Mouse (Mus musculus): ENCODE results near the gene Adh6b.

The Adh6b gene

DNA sequence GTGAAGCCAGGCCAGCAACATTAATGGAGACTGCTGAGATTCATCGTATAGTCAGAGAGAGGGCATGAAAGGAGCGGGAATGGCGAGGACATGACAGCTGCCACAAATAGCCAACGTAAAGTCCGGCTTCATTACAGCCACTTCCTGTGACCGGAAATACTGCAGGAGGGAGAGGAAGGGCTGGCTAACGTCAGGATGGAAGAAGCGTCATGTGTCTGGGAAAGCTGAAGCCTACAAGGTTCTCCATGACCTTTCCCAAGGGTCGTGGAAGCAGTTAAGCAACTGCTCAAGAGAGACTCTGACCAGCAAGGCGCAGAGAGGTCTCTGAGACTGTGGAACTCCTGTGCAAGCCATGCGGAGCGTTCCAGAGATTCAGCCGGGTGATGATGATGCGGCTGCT, at the start of gene Adh6b:
Gene Adh6b (plus strand): TSS at position 305 of the 400 bp plus-strand sequence.
- no peak for DNase-seq

DNA sequence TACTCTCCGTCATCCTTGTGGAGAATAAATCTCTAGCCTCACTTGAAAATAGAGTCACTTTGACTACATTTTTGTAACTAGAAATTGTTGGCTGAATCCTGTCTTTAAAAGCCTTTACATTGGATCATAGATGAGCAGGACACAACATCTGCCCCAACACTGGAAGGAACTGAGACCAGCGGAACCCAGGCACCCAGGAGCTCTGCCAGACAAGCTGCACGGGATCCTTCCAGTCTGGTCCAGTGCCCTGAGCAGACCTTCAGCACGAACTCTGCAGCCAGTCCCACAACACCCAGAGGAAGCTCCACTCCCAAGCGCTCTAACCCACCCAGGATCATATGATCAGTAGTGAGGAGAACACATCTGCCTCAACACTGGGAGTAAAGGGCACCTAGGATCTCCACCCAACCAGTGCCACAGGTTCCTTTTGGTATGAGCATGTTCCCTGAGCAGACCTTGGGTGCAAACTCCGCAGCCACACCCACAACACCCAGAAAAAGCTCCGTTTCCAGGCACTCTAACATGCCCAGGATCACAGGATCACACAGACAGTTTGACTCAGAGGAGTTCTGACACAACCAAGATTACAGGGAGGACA, 48.2 kb upstream of the Adh6b start:
- no peak for DNase-seq

DNA sequence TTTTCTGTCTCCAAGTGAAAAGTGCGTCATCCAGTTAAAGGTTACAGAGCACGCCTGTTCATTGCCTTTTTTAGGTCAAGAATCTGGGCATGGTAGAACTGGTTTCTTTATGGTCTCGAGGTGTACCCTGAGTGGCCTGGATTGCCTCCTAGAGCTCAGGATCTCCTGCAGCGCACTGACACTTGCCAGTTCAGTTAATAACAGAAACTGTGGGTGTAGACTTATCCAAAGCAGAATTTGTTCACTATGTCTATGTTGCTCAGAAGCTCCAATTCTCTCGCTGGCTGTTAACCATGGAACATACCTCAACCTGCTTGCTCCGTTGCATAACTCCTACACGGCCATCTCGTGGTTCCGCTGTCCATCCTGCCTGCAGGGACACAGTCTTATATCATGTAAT, 41.4 kb upstream of the Adh6b start:
- DNase-seq: no peak

DNA sequence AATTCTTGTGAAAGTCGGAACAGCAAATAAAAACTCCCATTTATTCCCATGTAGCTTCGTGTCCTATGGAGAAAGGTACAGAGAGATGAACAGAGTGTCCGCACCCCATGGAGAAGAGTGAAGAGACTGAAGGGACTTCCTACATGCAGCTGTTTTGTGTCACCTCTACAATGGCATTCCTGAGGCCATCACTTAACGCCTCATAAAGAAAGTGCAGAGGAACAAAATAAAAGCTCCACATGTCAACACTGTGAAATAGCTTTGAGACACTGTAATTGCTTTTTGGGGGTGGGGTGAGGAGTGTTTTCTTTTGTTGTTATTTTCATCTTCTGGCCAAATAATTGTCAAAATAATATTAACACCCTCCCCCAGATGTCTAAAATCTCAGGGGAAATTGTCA, 38.9 kb upstream of the Adh6b start:
- DNase-seq: no peak

DNA sequence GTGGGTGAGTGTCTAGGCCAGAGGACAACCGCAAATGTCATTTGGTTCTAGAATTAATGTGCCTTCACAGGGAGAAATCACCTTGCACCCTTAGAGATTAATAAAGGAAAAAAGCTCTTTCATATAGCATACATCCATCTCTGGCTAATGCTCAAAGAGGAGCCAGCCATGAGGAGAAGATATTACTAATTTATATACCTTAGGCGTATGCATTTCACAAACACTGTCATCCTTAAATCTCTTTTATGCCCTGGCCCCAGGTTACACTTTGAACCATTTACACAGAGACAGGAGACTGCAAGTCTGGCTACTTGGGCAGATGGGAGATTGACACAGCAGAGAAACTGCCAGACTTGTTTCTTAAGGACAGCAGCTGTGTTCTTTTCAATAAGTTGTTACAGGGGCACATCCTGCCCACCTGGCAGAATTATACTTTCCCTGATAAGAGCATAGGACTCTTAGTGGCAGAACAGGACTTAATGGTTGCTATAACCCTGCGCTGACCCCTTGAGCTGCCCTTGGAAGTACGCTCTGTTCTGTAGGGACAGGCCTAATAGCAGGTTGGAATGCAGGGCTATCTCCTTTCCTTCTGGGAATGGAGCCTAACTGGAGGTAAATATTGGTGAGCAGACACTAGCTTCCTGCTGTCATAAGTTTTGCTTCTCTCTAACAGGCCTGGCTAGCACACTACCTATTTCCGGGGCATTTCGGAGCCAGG, 37.6 kb upstream of the Adh6b start:
- DNase-seq: no peak

DNA sequence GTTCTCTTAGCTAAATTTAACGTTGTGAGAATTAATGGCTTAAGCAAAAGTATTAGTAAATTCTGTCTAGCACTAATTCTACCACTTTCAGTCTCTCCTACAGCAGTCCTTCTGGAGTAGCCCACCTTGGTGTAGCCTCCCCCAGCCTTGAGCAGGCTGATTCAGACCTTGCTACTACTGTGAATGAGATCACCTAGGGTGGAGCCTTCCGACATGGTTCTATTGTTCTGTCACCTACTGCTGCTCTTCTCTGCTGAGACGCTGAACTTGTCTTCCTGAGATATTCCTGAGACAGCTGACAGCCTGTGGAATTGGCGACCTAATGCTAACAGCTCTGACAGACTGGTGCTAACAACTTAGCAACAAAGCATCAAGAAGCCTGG, 37.1 kb upstream of the Adh6b start:
- DNase-seq: no peak

DNA sequence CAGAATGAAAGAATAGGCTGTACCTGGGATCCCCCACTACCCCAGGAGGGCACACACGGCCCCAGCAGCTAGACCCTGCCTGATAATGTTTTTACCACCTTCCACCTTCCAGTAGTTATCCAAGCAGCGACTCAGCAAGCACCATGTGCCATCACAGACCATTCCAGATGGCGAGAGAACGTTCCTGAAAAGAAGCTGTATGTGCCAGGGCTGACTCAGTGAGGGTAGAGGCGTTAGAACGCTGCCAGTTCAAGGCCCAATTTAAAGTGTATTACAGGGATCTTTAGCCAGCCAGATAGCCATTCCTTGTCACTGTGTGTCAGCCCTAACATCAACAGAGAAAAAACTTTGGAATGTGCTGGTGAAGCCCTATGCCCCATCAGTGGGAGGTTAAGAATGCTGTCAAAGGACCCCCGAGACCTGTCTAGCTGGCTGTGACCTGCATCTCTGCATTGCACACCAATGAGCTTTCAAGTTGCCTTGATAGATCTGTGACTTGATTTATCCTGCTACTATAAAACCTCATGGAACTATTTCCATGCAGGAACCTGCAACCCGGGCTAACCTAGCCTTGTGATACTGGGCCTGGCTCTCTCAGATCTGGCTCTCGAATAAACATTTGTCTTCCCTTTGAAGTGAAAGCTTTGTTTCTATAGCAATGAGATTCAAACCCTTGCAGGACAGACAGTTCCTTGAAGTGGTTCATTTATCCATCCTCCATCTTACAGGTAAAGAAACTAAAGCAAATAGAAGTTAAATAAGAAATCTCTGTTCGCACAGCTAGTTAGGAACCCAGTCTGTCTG, 35.9 kb upstream of the Adh6b start:
- no peak for DNase-seq

DNA sequence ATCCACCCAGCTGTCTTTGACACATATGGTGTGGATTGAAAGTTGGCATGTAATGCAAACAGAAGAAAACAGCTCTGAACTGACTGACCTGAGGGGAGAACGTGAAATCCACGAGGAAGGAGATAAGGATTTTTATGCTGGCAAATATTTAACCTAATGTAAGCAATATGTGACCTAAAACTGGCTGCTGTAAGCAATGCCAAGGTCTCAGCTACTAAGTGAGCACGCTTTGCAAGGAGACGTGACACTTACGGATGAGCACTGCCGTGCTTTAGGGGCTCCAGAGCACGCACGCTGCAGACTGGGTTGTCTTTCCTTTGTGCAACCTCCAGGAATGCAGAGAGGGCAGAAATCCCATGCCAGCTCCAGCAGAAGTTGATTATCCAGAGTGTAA, 35.3 kb upstream of the Adh6b start:
- no peak for DNase-seq

DNA sequence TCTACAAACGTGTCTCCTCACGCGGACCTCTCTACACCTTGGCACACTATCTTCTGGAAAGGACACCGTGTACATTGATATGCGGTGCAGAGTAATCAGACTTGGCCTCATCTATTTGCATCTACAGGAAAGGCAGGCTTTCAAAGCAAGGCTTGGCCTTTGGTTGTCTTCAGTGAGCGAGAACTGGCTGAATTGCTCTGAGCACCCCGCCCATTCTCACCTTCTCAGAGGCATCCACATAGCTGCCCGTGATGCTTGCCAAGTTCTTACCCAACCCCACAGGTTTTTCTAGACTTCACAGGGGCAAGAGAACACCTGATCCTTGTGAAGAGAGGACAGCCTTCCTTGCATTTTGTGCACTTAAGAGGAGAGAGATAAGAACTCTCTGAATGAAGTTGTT, 31.7 kb upstream of the Adh6b start:
- DNase-seq: no peak

DNA sequence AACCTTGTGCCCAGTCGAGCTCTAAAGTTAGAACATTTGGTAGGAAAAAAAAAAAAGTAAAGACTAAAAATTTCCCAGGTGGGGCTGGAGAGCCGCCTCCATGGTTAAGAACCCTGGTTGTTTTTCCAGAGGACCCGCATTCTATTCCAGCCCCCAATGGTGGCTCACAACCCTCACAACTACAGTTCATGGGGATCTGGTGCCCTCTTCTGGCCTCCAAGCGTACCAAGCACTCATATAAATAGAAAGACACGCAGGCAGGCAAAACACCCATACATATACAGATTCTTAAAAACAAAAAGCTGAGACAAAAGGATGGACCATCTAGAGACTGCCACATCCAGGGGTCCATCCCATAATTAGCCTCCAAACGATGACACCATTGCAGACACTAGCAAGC, 30.6 kb upstream of the Adh6b start:
- no peak for DNase-seq

DNA sequence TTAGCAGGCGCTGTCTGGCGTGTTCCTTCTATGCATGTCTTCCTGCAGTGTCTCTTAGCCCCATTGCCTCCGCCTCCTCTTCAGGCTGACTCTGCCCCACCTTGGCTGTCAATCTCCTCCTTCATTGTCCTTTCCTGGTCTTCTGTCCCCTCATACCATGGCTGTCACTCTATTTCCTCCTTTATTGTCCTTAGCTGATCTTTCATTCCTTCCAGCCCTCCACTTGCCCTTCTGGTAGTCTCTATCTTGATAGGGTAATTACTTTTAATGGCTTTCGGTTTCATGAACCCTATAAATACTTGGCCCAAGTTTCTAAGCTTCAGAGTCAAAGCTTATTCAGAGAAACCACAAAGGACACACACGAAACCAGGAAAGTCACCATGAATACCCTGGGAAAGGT, 28.6 kb upstream of the Adh6b start, which contains the start of gene Adh6a:
Gene Adh6a (plus strand): TSS at position 322 of the 400 bp plus-strand sequence.
- no peak for DNase-seq

DNA sequence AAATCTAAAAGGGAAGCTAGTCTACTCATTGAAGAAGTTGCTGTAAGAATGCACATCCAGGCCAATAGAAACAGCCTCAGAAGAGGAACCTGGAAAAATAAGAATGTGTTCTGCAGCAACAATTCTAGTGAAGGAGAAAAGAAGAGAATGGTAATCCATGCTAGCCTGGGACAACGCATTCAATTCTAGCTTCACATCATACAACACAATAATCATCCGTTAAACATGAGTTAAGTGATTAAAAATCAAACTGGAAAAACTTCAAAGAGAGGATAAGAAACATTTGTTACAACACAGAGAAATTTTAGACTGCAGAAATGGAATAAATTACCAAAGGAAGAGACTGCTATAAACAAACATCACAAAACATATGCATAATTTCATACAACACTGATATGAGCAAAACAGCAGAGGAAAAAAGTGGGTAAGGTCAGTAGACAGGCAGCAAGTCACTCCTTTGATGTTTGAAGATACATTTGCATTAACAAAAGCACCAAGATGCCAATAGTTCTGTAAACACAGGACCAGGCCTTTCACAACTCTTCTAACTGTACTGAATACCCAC, 24.6 kb upstream of the Adh6b start:
- no peak for DNase-seq

DNA sequence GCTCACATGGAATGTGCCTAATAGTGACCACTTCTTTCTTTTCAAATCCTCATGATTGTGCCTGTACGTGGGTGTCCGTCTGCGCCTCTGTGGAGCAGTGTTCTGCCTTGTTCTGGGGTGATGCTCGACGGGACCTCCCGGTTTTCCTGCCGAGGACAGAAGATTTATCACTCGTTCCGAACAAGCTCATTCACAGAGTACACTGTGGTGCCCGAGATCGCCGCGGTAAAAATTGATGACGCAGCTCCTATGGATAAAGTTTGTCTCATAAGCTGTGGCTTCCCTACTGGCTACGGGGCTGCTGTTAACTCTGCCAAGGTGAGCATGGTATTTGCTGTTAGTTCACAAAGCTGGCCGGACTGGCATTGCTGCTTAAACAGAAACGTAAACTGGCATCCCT, 16.6 kb upstream of the Adh6b start:
- DNase-seq: no peak

DNA sequence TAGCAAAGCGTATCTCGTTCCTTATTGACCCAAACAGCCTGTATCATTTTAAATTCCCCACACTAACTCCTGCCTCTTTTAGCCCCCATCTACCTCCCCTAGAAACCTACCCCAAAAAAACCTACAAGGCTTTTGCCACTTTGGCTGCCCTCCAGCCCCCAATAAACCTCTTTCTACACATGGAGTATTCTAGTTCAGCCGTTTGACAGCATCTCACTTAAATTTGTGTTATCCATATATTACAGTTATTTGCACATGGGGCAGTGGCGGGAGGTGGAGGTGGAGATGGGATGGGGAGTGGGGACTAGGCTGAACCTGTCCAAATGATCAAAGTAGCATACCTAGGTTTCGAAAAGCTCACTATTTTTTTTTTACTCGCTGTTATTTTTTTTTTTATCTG, 16.1 kb upstream of the Adh6b start:
- no peak for DNase-seq

DNA sequence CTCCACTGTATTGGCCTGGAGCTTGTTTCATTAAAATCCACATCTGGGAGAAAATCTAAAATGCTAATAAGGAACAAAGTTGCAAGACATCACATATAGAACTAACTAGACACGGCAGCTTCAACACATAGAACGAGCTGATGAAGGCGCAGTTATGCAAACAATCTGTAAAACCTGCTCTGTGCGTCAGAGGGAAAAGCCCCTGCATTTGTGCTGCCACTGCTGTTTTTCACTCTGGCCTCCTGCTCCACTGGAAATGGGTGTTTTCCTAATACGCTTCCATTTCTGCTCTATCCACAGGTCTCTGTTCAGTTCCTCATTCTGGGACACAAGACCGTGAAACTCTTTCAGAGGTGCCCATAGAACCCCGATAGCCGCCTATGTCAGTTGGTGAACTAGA, 7.7 kb upstream of the Adh6b start:
- DNase-seq: no peak

DNA sequence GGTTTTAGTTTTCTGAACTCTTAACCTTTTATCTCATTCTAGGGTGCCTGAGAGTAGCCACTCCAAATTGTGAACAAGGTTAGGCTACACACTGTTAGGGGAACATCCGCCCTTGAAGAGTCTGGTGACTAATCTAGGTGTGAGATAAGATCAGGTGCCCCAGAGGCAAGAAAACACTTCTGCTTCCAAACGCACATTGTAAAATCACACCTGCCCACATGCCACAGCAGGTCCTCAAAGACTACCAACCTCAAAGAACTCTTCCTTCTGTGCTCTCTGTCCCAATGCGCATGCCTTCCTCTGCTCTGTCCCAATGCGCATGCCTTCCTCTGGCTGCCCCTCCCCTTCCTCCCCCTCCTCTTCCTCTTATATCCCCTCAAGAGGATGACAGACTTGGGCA, 7.3 kb upstream of the Adh6b start:
- DNase-seq: no peak

DNA sequence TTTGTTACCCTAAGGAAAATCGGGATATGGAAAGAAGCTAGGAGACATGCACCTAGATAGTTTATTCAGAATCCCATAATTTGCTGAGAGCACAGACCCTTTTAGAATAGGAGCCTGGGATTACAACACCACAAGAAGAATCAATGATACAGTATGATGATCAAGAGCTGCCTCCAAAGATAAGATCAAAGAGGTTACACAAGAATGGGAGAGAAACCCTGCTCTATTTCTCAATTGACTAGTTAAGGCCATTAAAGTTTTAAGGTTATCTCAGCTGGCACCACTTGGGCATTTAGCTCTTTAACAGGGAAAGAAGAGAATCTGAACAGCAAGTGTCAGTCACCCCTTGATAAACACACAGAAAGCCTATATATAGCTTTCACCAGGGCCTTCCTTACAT, 6.0 kb upstream of the Adh6b start:
- DNase-seq: no peak

DNA sequence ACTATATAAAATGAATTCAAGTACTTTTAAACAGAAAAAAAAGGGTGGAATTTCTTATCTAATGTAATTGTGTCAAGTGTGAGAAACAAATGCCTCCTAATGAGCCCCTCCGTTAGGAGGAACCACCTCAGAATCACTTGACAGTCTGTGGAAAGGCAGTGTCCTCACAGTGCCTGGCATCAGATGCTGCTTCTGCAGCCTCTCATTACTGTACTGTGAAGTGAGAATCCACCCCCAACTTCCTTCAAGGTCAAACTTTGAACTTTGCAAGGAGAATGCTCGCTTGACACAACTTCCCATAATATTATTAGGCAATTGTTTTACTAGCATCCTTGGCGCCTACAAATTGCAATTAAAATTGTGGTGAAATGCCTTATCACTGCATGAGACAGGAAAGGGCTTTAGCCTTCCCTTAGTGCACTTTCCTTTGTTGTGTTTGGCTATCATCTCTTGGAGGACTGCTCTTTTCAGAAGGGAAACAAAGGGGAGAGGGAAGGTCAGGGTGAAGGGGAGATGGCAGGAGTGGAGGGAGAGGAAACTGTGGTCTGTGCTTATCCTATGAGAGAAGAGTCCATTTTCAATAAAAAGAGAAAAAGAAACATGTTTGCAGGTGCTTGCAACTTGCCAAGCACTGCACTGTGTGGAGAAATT, 5.3 kb upstream of the Adh6b start:
- DNase-seq: no peak

DNA sequence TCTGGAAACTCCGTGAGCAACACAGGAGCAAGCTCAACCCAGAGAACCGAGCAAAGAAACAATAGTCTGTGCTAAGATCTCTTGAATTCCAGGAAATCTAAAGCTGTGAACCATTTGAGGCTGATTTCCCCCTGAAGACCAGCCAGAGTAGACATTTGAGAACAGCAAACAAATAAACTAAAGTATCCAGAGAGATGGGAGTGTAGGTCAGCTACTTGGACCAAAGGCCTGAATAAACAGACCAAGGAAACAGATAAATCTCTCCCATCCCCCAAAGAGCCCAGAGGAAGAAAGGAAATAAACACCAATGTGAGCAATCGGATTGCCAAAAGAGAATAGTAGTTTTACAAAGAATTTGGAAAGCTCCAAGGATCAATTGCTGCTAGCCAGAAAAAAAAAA, 5.5 kb downstream of the Adh6b start:
- DNase-seq: no peak

DNA sequence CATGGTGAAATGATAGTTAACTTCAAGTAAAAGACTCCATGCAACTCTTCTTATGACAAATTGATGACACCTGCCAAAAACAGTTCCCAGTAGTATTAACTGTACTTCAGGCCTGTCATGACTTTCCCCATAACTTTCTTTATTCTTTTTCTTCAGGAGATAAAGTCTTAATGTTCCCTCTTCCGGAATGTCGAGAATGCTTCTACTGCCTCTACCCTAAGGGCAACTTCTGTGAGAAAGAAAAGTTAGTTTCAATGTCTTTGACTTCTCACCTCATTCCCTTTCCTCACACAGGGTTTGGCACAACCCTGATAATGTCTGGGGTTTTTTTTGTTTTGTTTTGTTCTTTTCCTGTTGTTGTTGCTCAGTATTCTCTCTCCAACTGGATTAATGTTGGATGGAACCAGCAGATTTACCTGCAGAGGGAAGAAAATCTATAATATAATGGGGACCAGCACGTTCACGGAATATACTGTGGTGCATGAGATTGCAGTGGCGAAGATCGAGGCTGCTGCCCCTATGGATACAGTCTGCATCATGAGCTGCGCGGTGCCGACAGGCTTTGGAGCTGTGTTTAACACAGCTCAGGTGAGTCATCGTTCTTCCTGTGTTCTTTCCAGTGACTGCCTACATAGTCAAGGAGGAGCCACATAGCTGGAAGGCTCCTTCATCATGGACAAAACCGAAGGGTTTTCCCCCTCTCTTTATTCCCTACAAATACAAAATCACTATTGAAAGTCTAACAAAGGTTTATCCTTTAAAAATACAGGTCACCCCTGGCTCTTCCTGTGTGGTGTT, 10.6 kb downstream of the Adh6b start:
- DNase-seq: no peak

DNA sequence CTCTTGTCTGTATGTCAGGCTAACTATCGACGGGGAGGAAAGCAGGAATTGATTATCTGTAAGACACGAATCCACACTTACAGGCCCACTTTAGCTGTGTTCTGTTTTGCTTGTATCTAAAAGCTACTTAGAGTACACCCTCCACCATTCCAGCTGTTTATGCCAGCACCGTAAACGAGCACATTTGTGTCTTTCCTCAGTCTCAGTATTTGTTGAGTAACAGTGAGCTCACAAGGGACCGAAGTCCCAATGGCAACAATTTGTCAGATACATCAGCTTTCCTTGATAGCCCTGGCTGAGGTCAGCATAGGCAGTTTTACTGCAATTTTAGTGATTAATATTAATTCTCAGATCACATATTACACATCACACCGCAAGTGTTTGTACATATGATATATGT, 17.3 kb downstream of the Adh6b start:
- DNase-seq: no peak

DNA sequence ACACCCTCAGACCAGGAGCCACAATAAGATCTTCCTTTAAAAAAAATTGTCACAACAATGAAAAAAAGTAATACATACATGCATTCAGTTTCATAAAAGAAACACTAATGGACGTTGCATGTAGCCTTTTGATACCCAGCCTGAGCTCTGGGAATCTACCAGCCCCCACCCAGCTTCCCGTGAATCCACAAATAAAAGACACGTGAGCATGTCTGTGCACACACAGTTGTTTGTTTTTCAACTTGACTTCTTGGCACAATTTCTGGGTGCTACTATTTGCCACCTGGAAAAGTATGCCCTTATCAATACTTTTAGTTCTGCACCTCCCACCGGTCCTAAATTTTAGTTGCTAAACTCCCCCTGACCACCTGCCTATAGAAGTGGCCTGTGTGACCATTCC, 19.1 kb downstream of the Adh6b start:
- DNase-seq: no peak

DNA sequence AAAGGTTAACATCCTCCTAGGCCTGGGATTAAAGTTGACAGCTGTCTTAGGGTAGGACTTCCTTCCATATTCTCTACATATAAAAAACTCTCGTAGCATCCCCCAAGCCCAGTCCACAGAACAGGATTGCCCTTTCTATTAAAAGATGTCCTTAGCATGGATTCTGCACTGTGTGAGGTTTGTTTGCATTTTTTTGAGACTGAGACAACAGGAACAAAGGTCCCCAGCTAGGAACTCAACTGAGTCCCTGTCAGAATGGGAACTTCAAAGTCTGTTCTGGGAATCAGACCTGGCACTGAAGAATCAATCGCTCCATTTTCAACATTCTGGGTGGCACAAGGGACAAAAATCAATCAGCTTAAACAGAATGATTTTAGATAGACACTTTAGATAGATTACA, 21.3 kb downstream of the Adh6b start:
- no peak for DNase-seq
